Mouse (Mus musculus) ZHBTc4 (cell line): ENCODE measurements at regions not wholly inside any gene's neighbourhood (a gene's known extent, or its start where the extent isn't known, plus 50 kb on each side); places are given as distances from the start of the nearest gene placed in this dataset.

ENCODE experiments used
- DNase-seq: peaks from one replicate; pipeline ENCODE4 v3.0.0-alpha.2; 2011; ENCODE audit warnings: low read depth, low spot score

GRCm38 (mm10) chr2:154076271-154076670, 53.9 kb upstream of the Bpifa3 start:
- peak; percentile 63 for DNase-seq
